Mouse (Mus musculus): ENCODE results near the gene Fhit. TPM values are rescaled to one million over a fixed set of nuclear protein-coding genes. Genes with fewer than 3 reads are reported as not detected.
"Not testable (repeated sequence)": the region's sequence is repeated elsewhere in the genome, so short reads cannot be mapped to it uniquely, and the experiment has no call there.

The Fhit gene
- polyA plus RNA-seq, 1 experiment from 2014 or later = 8.6 TPM

DNA sequence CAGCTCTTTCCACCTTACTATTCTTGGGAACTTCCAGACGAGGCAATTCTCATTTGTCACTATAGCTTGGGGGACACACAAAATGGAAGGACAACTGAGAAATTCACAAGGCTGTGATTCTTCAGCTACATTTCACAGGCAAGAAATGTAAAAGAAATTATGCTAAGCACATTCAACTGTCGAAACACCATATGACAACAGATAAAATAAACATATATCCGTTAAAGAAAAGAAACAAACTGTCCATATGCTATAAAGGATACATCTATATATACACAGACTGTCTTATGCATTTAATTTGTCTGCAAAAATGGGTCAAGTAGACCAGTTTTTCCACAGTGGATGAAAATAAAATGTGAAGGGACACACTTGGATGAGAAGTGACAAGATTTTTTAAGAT, 76.2 kb downstream of the Fhit start:
- WGBS = 90% methylated on average over 3 of the region's 3 CpGs
- no peak overlapping the region for H3K4me3 ChIP-seq
- no peak for ATAC-seq (replicated peaks)
- no peaks in the 10 kb centered on the region for H3K27me3 ChIP-seq (replicated peaks)
- H3K36me3 ChIP-seq (replicated peaks) = no peaks in the 10 kb centered on the region
- no peak overlapping the region for H3K4me2 ChIP-seq
- H3K9ac ChIP-seq = no peak overlapping the region
- no peak overlapping the region for H3K27ac ChIP-seq
- H3K4me1 ChIP-seq = peaks cover 16% of the 10 kb centered on the region
- no peaks in the 10 kb centered on the region for H3K9me3 ChIP-seq

DNA sequence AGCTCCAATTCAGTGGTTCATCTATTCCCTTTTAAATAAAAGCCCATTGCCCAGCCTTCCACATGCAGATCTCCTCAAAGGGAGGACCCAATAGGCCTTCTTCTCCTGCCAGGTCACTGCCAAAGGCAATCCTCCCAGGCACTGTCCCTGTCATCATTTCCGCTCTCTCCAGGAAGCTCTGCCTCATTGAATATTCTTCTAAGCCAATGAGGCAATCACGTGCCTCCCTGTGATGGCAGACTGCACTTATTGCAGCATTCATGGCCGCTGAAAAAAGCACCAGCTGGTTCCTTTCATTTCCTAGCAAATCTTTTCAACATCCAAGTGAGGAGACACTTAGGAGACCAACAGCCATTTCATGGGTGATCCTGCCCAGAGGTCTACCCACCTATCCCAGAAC, 77.9 kb downstream of the Fhit start:
- Histone ChIP-seq H3K27me3 (replicated peaks) (no peaks in the 10 kb centered on the region), H3K27ac (peak overlapping the region; percentile 65), H3K4me1 (peaks cover 16% of the 10 kb centered on the region), H3K4me3 (no peak overlapping the region), H3K4me2 (0 out of 2 replicates have a peak overlapping the region, but pooled peaks have one; percentile 11), H3K36me3 (replicated peaks) (no peaks in the 10 kb centered on the region), H3K9me3 (no peaks in the 10 kb centered on the region), H3K9ac (no peak overlapping the region)
- ATAC-seq (replicated peaks) = peak; percentile 92
- 15% methylated on average over 3 of the region's 3 CpGs for WGBS

DNA sequence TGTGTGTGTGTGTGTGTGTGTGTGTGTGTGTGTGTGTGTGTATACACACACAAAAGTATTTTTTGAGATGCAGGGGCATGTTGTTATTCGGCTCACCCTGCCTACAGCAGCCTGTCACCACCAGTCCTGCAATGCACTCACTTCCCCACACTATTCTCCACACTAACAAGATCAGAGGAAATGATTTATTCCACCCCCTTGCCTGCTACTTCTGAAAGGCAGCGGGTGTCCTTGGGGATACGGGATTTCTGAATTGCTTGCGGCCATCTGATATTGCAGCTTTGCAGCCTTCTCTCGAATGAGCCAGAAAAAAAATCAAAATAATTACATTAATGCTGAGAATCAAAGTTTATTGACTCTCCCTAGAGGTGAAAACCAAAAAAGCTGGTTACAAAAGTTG, 78.4 kb downstream of the Fhit start:
- ATAC-seq (replicated peaks) = peak; percentile 94
- Histone ChIP-seq H3K4me1 (peaks cover 16% of the 10 kb centered on the region), H3K9me3 (no peaks in the 10 kb centered on the region), H3K9ac (no peak overlapping the region), H3K36me3 (replicated peaks) (no peaks in the 10 kb centered on the region), H3K27ac (peak overlapping the region; percentile 65), H3K4me3 (no peak overlapping the region), H3K4me2 (peak overlapping the region; percentile 11; the same call in 1 of the 2 replicates), H3K27me3 (replicated peaks) (no peaks in the 10 kb centered on the region)
- WGBS = 16% methylated on average over 5 of the region's 5 CpGs

DNA sequence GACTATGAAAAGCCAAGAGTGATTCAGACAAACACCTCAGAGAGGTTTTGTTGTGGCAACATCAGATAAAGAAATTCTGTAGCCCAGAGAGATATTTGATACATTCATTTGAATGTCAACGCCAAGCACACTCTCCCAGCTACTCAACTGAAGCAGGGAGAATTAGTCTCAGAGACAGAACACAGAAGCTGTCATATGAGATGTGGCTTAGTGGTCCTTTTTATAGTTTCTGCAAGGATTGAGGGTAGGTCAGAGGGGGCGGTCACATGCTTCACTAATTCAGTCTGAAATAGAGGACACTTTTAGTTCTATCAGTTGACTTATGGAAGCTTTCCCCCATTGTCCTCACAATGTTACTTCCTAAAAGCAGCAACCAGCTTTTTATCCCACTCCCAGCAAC, 98.2 kb downstream of the Fhit start:
- H3K27me3 ChIP-seq (replicated peaks) = no peaks in the 10 kb centered on the region
- no peaks in the 10 kb centered on the region for H3K36me3 ChIP-seq (replicated peaks)
- no peak for ATAC-seq (replicated peaks)
- no peak overlapping the region for H3K4me3 ChIP-seq
- H3K4me1 ChIP-seq = no peaks in the 10 kb centered on the region
- H3K9ac ChIP-seq = no peak overlapping the region
- no peaks in the 10 kb centered on the region for H3K9me3 ChIP-seq
- no peak overlapping the region for H3K27ac ChIP-seq
- H3K4me2 ChIP-seq = no peak overlapping the region
- WGBS = 13% methylated on average over 2 of the region's 2 CpGs

DNA sequence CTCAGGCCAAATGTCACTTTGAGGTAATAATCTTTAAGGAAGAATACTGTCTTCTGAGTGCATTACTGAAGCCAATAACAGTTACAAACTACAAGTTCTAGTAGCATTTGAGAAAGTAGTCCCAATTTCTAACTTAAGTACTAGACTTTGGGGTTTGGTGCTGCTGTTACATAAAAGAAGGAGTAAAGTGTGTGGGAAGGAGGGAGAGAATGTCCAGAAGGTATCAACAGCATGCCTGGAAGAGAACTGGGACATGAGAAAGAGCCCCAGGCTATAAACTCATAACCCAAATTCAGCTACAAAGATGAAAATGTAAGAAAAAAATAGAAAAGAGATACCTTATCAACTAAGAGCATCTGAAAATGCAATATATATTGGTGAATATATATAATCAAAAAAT, 101.6 kb downstream of the Fhit start:
- H3K9me3 ChIP-seq = no peaks in the 10 kb centered on the region
- no peaks in the 10 kb centered on the region for H3K27me3 ChIP-seq (replicated peaks)
- H3K4me2 ChIP-seq = no peak overlapping the region
- H3K27ac ChIP-seq = no peak overlapping the region
- H3K36me3 ChIP-seq (replicated peaks) = no peaks in the 10 kb centered on the region
- no peak overlapping the region for H3K9ac ChIP-seq
- no peaks in the 10 kb centered on the region for H3K4me1 ChIP-seq
- ATAC-seq (replicated peaks) = no peak
- no peak overlapping the region for H3K4me3 ChIP-seq

DNA sequence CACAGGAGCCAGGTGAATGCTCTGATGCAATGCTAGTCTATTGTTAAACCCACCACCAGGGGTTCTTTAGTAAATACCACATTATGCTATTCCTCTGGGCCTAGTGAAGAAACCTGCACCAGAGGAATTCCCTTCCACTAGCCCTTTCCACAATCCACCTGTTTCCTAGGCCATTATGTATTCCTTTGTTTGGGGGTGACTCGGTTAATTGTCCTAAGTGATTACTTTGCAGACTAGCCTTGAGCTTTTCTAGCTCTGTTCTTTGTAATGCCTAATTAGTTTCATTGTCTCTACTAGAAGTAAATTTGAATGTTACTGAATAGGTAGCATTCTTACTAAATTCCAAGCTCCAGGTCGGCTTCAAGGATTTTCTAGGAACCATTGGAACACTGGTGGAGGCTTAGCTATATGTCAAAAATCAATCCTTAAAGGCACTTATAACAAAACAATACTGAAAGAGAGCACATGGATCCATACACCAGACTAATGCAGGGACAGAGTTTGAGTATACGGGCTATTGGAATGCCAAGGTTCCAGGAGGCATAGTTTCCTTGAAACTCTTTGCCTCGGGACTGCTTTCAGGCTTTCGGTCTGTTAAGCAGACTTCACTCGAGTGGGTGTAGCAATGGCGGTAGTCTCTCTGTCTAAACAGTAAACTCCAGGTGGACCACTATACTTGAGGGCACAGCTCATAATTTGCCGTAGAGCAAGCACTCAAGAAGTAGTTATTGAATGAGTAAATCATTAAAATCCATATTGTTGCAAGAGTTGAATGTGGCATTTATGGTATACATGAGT, 122.1 kb downstream of the Fhit start:
- H3K36me3 ChIP-seq (replicated peaks); H3K27ac ChIP-seq; H3K4me1 ChIP-seq; H3K27me3 ChIP-seq (replicated peaks); H3K9me3 ChIP-seq; ATAC-seq (replicated peaks); H3K4me2 ChIP-seq; H3K4me3 ChIP-seq; H3K9ac ChIP-seq: not testable (repeated sequence)
- 62% methylated on average over 8 of the region's 8 CpGs for WGBS

DNA sequence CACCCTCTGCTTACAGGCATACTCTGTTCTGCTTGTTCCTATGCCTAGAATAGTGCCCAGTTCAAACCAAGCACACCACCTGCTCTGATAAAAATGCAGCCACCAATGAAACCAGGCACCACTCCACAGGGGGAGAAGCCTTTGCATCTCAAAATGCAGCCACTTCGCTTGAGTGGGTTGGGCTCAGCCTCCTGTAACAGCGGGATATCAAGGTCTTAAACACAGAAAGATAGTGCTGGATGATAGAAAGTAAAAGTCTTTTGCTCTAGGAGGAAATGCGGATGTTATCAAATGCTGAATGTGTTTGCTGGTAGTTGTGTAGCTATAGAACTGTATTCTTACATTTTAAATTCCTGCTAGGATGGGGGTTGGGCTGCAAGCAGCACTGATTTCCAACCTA, 140.4 kb downstream of the Fhit start:
- Histone ChIP-seq H3K27me3 (replicated peaks) (no peaks in the 10 kb centered on the region), H3K4me2 (no peak overlapping the region), H3K9ac (no peak overlapping the region), H3K4me3 (no peak overlapping the region), H3K36me3 (replicated peaks) (no peaks in the 10 kb centered on the region), H3K4me1 (no peaks in the 10 kb centered on the region), H3K27ac (no peak overlapping the region), H3K9me3 (no peaks in the 10 kb centered on the region)
- ATAC-seq (replicated peaks) = no peak
- WGBS = 6% methylated on average over 3 of the region's 3 CpGs

DNA sequence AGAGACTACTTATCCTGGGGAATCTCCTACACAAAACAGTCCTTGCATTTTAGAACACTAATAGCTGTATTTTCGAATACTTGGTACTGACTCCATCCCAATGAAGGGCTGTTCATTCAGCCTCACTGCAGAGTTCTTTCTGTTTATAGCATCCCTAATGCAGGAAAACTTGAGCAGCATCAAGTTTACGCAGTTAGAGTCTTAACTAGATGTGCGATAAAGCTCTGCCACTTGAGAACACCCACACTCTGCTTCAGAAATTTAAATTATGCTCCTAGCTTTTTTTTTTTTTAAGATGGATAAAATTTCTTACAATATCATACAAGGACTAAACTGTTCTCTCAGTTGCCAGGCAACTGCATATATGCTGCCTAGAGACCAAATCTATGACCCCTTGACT, 183.2 kb downstream of the Fhit start:
- H3K36me3 ChIP-seq (replicated peaks) = no peaks in the 10 kb centered on the region
- no peak overlapping the region for H3K4me3 ChIP-seq
- no peak overlapping the region for H3K9ac ChIP-seq
- H3K27me3 ChIP-seq (replicated peaks) = no peaks in the 10 kb centered on the region
- no peaks in the 10 kb centered on the region for H3K4me1 ChIP-seq
- 85% methylated on average over 3 of the region's 3 CpGs for WGBS
- H3K27ac ChIP-seq = no peak overlapping the region
- ATAC-seq (replicated peaks) = no peak
- H3K4me2 ChIP-seq = no peak overlapping the region
- no peaks in the 10 kb centered on the region for H3K9me3 ChIP-seq

DNA sequence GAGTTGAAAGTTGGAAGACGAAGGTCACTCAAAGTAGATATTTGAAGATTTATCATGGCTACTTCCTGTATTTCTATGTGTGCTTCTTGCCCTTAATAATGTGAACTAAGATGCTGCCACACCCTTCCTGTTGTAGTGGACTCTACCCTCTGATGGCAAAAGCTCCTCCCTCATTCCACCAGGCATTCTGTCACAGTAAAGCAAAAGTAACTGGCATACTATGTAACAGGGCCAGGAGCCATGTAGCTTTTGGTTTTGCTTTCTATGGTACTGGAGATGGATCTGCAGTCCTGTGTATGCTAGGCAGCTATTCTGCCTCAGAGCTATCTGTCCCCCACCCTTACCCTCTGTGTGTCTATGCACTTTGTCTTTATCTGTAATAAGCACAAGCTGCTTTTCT, 220.2 kb downstream of the Fhit start:
- H3K27me3 ChIP-seq (replicated peaks) = no peaks in the 10 kb centered on the region
- ATAC-seq (replicated peaks) = no peak
- H3K4me1 ChIP-seq = no peaks in the 10 kb centered on the region
- H3K27ac ChIP-seq = no peak overlapping the region
- no peak overlapping the region for H3K4me3 ChIP-seq
- H3K9ac ChIP-seq = no peak overlapping the region
- no peaks in the 10 kb centered on the region for H3K36me3 ChIP-seq (replicated peaks)
- WGBS = 95% methylated on average over 1 of the region's 1 CpGs
- no peak overlapping the region for H3K4me2 ChIP-seq
- H3K9me3 ChIP-seq = no peaks in the 10 kb centered on the region

DNA sequence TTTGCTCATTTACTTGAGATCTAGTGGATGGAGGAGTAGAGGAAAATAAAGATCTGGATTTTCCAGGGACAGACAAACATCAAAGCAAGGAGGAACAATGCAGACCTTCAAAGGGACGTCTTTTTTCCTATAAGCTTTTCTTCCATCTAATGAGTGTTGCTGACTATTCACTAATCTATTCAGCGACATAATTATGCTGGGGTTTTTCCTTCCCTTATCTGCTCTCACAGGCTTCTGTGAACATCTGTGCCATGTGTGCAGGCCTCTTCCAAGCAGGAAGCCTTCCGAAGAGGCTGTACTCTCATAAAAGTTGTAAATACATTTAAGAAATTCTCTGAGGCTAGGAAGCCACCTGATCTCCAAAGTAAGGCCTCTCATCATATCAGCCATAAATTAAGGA, 228.2 kb downstream of the Fhit start:
- Histone ChIP-seq H3K27me3 (replicated peaks) (no peaks in the 10 kb centered on the region), H3K36me3 (replicated peaks) (no peaks in the 10 kb centered on the region), H3K27ac (no peak overlapping the region), H3K9me3 (no peaks in the 10 kb centered on the region), H3K4me3 (no peak overlapping the region), H3K4me1 (no peaks in the 10 kb centered on the region), H3K9ac (no peak overlapping the region), H3K4me2 (no peak overlapping the region)
- ATAC-seq (replicated peaks) = no peak
- 19% methylated on average over 3 of the region's 3 CpGs for WGBS

DNA sequence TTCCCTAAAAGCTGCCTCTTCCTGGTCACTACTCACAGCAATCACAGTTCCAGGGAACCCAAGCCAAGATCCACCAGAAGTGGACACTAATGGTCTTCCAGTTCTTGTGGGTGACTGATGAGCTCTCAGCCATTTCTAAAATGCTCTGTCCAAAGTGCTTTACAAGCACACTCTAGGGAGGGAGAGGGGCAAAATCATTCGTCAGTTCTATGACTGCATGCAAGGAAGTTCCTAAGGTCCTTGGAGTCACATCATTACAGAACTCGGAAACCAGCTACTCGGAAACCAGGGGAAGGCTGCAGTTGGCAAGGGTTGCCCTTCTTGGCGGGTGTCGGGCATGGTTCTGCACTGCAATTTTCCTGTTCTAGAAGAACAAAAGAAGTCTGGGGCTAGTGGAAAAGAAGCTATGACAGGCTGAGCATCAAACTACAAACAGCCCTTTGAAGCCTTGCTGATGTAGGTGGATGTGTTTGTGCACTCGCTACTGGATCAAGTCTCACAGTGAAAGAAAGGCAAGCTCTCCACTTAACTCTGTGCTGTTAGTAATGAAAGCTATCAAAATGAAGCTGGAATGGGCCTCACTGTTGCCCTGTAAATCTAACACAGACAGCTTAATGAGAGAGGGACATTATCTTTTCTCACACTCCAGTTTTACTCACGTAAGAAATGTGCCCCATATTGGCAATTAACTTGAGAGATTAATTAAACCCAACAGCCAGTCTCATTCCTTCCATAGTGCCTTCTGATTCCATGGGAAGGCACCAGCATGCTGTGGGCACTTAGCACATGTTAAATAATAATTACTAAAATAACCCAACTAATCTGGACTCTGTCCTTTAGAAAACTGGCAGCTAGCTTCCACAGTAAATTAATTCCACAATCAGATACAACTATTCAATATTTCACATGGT, 243.7 kb downstream of the Fhit start:
- ATAC-seq (replicated peaks) = no peak
- WGBS = 68% methylated on average over 7 of the region's 7 CpGs

DNA sequence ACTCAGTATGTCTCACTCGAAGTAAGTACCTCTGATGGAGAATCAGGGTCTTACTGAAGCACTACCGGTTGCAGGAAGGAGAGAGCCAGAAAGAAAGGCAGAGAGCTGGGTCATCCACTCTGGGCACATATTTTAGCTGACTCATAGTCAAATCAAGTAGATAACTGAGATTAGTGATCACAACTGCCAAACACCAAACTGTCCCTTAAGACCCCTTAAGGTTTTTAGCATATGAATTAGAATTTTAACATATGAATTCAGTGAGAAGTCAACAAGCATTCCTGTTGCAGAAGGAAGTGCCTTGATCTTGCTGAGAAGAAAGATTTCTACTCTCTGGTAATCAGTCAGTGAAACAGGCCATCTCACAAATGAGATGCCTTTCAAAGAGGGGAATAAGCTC, 253.8 kb downstream of the Fhit start:
- no peak for ATAC-seq (replicated peaks)
- Histone ChIP-seq H3K27ac (no peak overlapping the region), H3K4me3 (no peak overlapping the region), H3K36me3 (replicated peaks) (no peaks in the 10 kb centered on the region), H3K9me3 (no peaks in the 10 kb centered on the region), H3K27me3 (replicated peaks) (no peaks in the 10 kb centered on the region), H3K9ac (no peak overlapping the region), H3K4me1 (no peaks in the 10 kb centered on the region), H3K4me2 (no peak overlapping the region)
- WGBS = 74% methylated on average over 2 of the region's 2 CpGs

More for the DNA sequence above, 243.7 kb downstream of the Fhit start:
- H3K4me2 ChIP-seq = no peak overlapping the region
- no peak overlapping the region for H3K9ac ChIP-seq
- no peak overlapping the region for H3K4me3 ChIP-seq
- no peak overlapping the region for H3K27ac ChIP-seq
- H3K9me3 ChIP-seq = no peaks in the 10 kb centered on the region
- no peaks in the 10 kb centered on the region for H3K36me3 ChIP-seq (replicated peaks)
- no peaks in the 10 kb centered on the region for H3K27me3 ChIP-seq (replicated peaks)
- no peaks in the 10 kb centered on the region for H3K4me1 ChIP-seq

All from midbrain, embryonic 15.5 days (tissue).